Mouse (Mus musculus): ENCODE measurements around the gene Mrpl33. TPM values are rescaled to one million over a fixed set of nuclear protein-coding genes. Genes with fewer than 3 reads are reported as not detected.
"Not testable (repeated sequence)": the region's sequence is repeated elsewhere in the genome, so short reads cannot be mapped to it uniquely, and the experiment has no call there.

Gene Mrpl33
- total RNA-seq (2021), result 300 and 306 TPM in 2 replicates
- long read RNA-seq, experiment 1, transcript Mrpl33-203 (2 exons, 2,741 nt), result major isoform, 11 of 411 reads
- long read RNA-seq, experiment 1, transcript Mrpl33-206 (3 exons, 773 nt), result major isoform, 11 of 411 reads
- long read RNA-seq, experiment 1, partial matches to known transcripts, result 0 of 411 reads
- long read RNA-seq, experiment 1, other reads (novel, unspliced or antisense), result 389 of 411 reads
- long read RNA-seq, experiment 2, partial matches to known transcripts, result 5 of 439 reads
- long read RNA-seq, experiment 2, other reads (novel, unspliced or antisense), result 430 of 439 reads

DNA sequence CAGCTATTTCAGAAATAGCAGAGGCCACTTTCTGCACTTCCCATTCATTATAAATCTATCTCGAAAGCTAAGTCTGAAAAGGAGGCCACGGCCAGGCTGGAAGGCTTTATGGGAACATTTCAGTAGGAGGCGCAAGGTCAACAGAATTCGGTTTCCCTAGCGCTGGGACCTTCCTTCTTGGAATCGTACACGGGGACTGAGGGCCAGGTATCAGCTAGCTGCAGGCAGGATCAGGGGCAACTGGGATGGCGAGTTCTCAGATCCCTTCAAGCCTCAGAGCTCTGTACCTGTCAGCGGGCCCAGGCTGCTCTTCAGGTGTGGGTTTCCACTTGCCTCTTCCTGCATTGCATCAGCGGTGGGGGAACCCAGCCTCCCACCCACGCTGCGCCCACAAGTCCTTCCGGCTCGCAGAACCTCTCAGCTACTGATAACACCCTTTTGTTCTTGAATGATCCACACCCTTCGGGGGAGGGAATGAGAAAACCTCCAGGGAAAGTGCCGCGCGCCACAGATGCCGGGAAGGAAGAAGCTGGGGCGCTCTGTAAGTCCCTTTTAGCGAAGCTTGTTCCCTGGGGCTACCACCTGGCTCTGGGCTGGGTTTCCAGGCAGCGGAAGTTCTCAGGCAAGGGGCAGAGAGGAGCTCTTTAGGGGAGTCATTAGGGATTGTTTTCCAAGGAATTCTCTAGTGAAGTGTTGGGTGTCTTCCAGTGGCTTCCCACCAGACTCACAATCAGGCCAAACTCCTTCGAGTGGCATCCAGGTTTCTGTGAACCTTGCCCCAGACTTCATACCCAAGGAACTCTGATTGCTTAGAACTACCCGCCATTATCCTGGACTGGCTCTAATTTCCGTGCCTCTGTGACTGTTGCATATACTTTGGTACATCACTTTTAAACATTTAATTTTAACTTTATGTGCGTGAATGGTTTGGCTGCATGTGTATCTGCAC is at the start of gene Mrpl33:
Gene Mrpl33 (plus strand): TSS at position 455 of the 949 bp plus-strand sequence.
- DNase-seq, result peak; percentile 75

GRCm38 (mm10) chr5:31559401-31559800 is 37.3 kb upstream of the Mrpl33 start:
- DNase-seq, result no peak

GRCm38 (mm10) chr5:31560352-31560751 is 36.4 kb upstream of the Mrpl33 start:
- DNase-seq, result no peak

- DNase-seq, result peak; percentile 56
These were observed 34.6 kb upstream of the Mrpl33 start for GRCm38 (mm10) chr5:31562036-31562666.

GRCm38 (mm10) chr5:31563496-31563895 is 33.2 kb upstream of the Mrpl33 start:
- DNase-seq, result peak; percentile 88

DNA sequence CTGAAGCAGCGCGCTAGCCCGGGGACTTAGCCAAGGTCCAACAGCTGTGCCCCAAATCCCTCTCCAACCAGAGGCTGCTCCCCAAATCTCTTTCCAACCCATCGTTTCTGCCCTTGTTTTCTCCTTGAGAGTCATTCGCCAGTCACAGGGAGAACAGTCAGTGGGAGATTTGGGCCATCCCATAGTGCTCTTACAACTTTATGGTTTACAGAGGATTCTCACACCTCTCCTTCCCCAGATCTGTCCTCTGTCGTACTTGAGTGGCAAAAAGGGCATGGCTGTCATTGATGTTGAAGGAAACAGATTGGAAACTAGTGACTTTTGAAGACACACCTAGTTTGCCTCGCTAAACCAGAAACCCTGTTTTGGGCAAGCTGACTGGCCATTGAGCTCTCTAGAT is 32.8 kb upstream of the Mrpl33 start:
- no peak for DNase-seq

DNA sequence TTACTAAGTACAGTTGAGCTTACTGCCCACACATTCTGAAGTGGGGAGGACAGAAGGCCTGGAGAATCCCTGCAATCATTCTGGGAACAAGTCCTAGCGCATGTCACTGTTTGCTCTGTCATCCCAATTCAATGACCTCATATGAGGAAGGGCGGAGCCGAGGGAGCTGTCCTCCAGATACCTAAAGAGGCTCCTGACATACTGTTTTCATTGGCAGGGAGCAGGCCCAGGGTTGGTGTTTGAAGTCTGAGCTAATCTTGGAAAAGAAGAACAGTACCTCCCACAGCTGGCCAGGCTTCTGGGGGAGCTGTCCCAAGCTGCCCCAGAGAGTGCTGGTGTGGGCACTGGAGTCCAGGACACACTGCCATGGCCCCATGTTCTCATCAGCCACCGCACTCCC is 31.8 kb upstream of the Mrpl33 start:
- peak; percentile 41 for DNase-seq

DNA sequence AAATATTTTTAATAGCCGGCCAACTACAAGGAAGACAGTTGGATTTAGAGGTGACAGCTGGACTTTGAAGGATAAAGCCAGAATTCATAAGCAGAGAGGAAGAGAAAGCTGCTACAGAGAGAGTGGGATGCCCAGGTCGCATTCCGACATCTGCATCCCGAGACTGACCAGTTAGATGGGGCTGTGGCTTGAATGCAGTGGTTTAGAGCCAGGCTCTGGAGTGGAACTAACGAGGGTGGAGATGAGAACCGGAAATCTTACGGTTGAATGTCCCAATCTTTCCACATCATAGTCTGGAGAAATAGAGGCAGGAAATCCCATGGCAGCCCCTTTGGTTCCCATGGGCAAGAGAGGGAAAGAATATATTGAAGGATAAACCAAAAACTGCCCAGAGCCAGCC is 30.7 kb upstream of the Mrpl33 start:
- no peak for DNase-seq

DNA sequence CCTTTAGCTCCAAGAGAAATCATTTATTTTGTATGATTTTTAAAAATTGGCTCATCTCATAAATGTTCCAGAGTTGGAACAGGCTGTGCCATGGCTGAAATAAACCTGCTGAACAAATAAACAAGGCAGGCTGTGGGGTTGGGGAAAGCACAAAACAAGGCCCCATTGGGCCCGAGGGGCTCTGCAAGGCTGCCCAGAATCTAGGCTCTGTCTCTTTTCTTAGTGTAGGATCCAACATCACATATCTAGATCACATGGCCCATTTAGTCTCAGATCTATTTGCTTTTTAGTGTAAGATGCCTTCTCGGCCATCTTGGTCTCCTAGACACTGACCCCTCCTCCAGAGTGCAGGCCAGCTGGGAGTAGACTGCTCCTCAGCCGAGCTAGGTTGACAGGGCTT is 30.3 kb upstream of the Mrpl33 start:
- no peak for DNase-seq

DNA sequence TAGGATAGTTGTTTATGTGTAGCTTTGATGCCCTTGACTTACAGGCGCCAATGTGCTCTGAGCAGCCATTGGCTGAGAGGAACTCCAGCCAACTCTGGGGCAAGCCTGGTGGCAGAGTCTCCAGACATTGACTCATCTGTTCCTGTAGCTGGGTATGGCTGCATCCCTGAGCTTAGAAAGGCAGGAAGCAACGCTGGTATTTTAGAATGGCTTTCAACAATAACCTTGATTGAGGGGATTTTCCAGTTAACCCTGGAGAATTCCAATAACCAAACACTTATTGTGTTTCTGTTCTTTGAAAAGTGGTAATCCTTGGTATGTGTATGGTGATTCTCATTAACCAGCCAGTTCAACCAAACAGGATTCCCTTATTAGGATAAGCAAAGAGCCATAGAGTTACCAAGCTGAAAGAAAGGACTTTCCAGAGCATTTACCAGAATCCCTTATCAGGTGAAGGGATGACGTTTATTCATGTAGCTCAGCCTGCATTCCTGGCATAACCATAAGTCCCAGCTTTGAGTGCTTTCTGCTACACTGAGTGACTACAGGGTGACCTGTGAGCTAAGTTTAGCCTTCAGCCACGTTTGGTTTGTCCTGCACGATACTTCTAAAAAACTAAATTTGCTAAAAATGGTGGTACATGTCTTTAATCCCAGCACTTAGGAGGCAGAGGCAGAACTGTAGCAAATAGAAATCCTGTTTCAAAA is 28.6 kb upstream of the Mrpl33 start:
- peak; percentile 43 for DNase-seq

GRCm38 (mm10) chr5:31571023-31571608 is 25.6 kb upstream of the Mrpl33 start:
- DNase-seq, result peak; percentile 80

DNA sequence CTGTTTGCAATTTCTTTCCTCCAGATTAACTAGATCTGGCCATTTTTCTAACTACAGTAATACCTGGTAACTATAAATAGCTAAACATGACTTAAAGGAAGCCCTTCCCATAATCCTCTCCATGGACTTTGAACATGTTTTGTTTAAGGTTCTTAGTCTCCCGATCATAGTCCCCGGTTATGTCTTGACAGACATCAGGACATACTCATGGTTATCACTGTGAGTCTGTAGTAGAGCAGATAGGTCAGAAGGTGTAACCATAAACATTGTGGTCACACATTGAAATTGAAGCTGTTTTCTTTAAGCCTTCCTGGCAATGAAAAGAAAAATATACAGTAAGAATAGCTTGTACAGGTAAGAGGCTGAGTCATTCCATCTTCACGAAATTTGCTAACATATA is 23.0 kb upstream of the Mrpl33 start:
- no peak for DNase-seq

DNA sequence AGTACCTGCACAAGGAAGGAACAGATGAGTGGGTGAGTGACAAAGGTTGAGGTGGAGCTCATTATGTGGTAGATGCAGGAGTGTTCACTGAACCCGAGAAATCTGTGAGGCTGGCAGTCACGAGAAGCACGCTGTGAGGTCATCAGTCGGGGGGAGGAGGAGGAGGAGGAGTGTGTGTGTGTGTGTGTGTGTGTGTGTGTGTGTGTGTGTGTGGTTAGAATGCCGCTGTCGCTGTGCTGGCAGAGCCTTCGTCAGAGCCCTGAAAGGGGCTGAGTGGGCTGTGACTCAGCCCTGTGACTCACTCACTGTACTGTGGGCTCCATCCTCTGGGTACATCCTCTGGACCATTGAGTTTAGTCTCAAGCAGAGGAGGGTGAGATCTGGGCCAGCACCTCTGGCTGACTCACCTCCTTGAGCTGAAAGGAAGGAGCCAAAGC is 20.2 kb upstream of the Mrpl33 start:
- peak; percentile 76 for DNase-seq

GRCm38 (mm10) chr5:31581263-31581662 is 15.5 kb upstream of the Mrpl33 start:
- no peak for DNase-seq

DNA sequence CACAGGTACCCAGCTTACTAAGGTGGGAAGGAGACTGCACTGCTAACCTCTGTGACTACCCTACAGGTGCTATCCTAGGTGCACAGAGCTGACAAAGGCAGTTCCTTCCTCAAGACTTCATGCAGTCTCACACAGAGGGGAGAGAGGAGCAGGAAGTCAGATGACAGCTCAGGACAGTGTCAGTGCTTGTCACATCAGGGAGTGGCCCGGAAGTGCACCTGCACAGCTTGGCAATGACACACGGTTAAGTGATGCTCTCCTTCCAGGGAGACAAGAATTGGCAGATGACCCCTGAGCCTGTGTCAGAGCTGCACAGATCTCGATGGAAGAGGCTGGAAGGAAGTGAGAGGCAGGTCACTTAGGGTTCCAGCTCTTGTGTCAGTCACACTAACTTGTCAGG is 14.8 kb upstream of the Mrpl33 start:
- DNase-seq, result no peak

GRCm38 (mm10) chr5:31583261-31583660 is 13.5 kb upstream of the Mrpl33 start:
- DNase-seq, result no peak

DNA sequence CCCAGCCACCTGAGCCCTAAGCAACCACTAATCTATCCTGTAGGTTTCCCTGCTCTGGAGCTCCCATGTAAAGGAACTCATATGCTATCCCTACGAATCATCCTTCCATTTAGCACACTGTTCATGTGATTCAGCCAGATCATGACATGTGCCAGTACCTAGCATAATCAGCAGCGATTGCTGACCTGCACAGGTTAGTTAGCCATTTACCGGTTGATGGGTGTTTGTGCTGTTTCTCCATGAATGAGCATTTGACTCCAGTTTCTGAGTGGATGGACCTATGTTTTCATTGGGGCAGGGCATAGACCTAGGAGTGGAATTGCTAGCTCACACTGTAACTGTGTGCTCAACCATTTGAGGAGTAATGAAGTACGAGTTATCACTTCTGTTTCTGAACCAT is 11.2 kb upstream of the Mrpl33 start:
- no peak for DNase-seq

DNA sequence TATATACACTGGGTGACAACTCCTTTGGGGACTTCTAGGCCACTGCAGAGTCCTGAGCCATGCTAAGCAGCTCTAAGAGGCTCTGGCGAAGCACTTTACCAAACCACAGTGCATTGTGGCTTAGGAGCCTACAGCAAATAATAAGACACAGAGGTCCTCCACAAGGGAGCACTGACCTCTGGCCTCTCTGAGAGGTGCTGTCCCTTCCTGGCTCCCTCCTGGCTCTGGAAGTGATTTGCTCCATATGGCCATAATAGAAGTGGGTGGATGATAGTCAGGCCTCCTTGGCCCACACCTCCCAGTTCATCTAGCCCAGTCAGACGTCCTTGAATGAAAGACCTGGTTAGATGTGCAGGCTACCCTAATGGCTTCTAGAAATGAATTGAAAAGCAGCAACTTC is 8.7 kb upstream of the Mrpl33 start:
- DNase-seq, result no peak

GRCm38 (mm10) chr5:31588672-31589071 is 8.1 kb upstream of the Mrpl33 start:
- not testable (repeated sequence) for DNase-seq

GRCm38 (mm10) chr5:31589711-31590319 is 6.9 kb upstream of the Mrpl33 start:
- peak; percentile 25 for DNase-seq

DNA sequence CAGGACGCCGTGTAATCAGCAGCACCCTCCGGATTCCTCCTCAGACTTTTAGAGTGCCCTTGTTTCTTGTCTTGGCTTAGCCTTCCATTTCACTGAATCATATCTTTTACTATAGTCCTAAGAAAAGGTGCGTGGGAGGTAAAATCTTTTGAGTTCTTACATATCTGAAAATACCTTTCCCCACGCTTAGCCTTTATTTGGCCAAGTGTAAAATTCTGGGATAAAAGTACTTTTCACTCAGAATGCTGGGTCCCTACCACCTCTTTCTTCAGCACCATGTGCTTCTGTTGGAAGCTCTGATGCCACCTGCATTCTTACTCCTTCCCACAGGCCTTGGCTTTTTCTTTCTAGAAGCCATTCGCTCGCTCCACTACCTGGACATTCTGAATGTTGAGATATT is 5.6 kb upstream of the Mrpl33 start:
- no peak for DNase-seq

Measured in adrenal gland, postnatal 14 days (tissue).